Comparison of ENCODE assay signal across 8 mouse cellular contexts in the genomic region with DNA sequence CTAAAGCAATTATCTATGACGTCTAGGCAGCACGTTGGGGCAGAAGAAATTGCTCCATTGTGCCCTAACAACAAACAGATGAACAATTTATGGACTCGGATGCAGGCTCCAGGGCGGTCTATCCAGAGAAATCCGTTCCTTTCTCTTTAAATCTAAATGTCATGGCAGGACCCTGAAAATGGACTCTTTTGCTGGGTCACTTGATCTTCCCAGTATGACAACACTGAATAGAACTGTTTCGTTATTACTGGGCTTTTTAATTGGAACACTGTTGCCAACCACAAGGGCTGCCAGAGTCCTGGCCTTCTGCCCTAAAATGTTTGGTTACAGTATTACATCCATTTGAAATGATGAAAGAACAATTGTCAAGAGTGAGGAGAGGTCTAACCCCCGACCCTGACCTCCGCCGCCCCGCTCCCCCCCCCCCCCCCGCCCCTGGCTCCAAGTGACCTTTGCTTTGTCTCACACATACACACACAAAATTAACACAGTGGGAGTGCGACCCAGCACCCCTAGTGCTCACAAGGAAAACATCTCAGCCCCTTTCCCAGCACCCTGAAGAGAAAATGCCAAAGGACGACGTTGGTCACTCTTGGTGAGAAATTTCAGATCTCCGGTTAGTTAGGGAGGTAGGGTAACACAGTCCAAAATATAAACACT. TPM values are rescaled to one million over a fixed set of nuclear protein-coding genes. Genes with fewer than 3 reads are reported as not detected.
A peak's percentile ranks its signal among the peaks of the same experiment; 100 is the strongest.
DNase-seq lines count a peak whose midpoint lies in the region; ATAC-seq and TF ChIP-seq lines count a peak whose summit lies in the region.

No protein-coding gene starts in this region.

- peak overlapping the region; percentile 56 for H3K4me3 ChIP-seq in left cerebral cortex, adult 2 months
- H3K4me3 ChIP-seq in embryonic facial prominence, embryonic 13.5 days = peak overlapping the region; percentile 46
- H3K4me3 ChIP-seq in intestine, embryonic 15.5 days (replicated peaks) = peak overlapping the region; percentile 44
- H3K4me3 ChIP-seq in midbrain, embryonic 16.5 days (ENCODE audit: low read depth, low read length) = peak overlapping the region; percentile 35

- DNase-seq in left cerebral cortex, adult 2 months (ENCODE audit: extremely low spot score in 1 of 2, low spot score in 2 of 2) = no peak
- no peak for DNase-seq in left cerebral cortex, postnatal 25 days (ENCODE audit: low spot score in 2 of 2)
- DNase-seq in left cerebral cortex, adult 9 months (ENCODE audit: low spot score in 2 of 2) = no peak
- no peak for DNase-seq in embryo, embryonic 9.5 days (ENCODE audit: extremely low spot score)
- DNase-seq in ovary, postnatal 36 days (ENCODE audit: low spot score) = no peak

- TF ChIP-seq CTCF in left cerebral cortex, adult 2 months (IDR thresholded peaks at IDR 0.05) = no peak

- ATAC-seq in embryonic facial prominence, embryonic 13.5 days (ENCODE audit: insufficient number of reproducible peaks, insufficient read depth, low FRiP score, low TSS enrichment, low read depth) = no peak
- ATAC-seq in intestine, embryonic 15.5 days = peak; percentile 38
- ATAC-seq in midbrain, embryonic 16.5 days = no peak

- intact Hi-C loops in left cerebral cortex, adult 2 months (cut with DNase I) = no loop called here
- intact Hi-C loops in left cerebral cortex, postnatal 25 days (cut with DNase I) = no loop called here

- H3K9ac ChIP-seq in embryonic facial prominence, embryonic 13.5 days = peak overlapping the region; percentile 71
- peak overlapping the region; percentile 56 for H3K9ac ChIP-seq in intestine, embryonic 15.5 days
- peak overlapping the region; percentile 61 for H3K9ac ChIP-seq in midbrain, embryonic 16.5 days (ENCODE audit: low read depth, low read length)

- H3K36me3 ChIP-seq in embryonic facial prominence, embryonic 13.5 days = no peaks in the 10 kb centered on the region
- no peaks in the 10 kb centered on the region for H3K36me3 ChIP-seq in intestine, embryonic 15.5 days
- H3K36me3 ChIP-seq in midbrain, embryonic 16.5 days (ENCODE audit: control insufficient read depth, insufficient read depth, low read length) = no peaks in the 10 kb centered on the region

- peak overlapping the region; percentile 47; the same call in 1 of the 2 replicates for H3K27ac ChIP-seq in left cerebral cortex, adult 2 months
- H3K27ac ChIP-seq in embryonic facial prominence, embryonic 13.5 days = 0 out of 2 replicates have a peak overlapping the region, but pooled peaks have one; percentile 49
- H3K27ac ChIP-seq in intestine, embryonic 15.5 days = no peak overlapping the region
- no peak overlapping the region for H3K27ac ChIP-seq in midbrain, embryonic 16.5 days (ENCODE audit: low read length)

- H3K4me1 ChIP-seq in embryonic facial prominence, embryonic 13.5 days = peaks cover 16% of the 10 kb centered on the region
- H3K4me1 ChIP-seq in intestine, embryonic 15.5 days (replicated peaks) = 0 out of 2 replicates have a peak, but pooled peaks cover 2% of the 10 kb centered on the region
- peaks cover 8% of the 10 kb centered on the region for H3K4me1 ChIP-seq in midbrain, embryonic 16.5 days (ENCODE audit: control insufficient read depth, insufficient read depth, low read length)

- H3K4me2 ChIP-seq in embryonic facial prominence, embryonic 13.5 days = peak overlapping the region; percentile 73
- peak overlapping the region; percentile 86 for H3K4me2 ChIP-seq in intestine, embryonic 15.5 days (replicated peaks)
- peak overlapping the region; percentile 63 for H3K4me2 ChIP-seq in midbrain, embryonic 16.5 days (ENCODE audit: low read length)

- 10% methylated on average over 15 of the region's 15 CpGs for WGBS in embryonic facial prominence, embryonic 13.5 days
- 30% methylated on average over 15 of the region's 15 CpGs for WGBS in intestine, embryonic 15.5 days
- WGBS in midbrain, embryonic 16.5 days = 31% methylated on average over 13 of the region's 15 CpGs

- H3K27me3 ChIP-seq in embryonic facial prominence, embryonic 13.5 days = no peaks in the 10 kb centered on the region
- H3K27me3 ChIP-seq in intestine, embryonic 15.5 days (replicated peaks) = no peaks in the 10 kb centered on the region
- no peaks in the 10 kb centered on the region for H3K27me3 ChIP-seq in midbrain, embryonic 16.5 days (ENCODE audit: control insufficient read depth, insufficient read depth, low read depth, low read length)

- H3K9me3 ChIP-seq in embryonic facial prominence, embryonic 13.5 days = no peaks in the 10 kb centered on the region
- no peaks in the 10 kb centered on the region for H3K9me3 ChIP-seq in intestine, embryonic 15.5 days
- H3K9me3 ChIP-seq in midbrain, embryonic 16.5 days (replicated peaks; ENCODE audit: control insufficient read depth, low read length, poor library complexity, severe bottlenecking) = no peaks in the 10 kb centered on the region

RNA-seq across cellular contexts. Expression of a gene that starts 0.8 kb away (rescaled TPM):
- total RNA-seq in left cerebral cortex, adult 2 months (2021) = 1 to 10 TPM; 2.4 to 3.1 TPM
- total RNA-seq in left cerebral cortex, postnatal 25 days (2021) = 1 to 10 TPM; 3.1 to 3.7 TPM
- 5.1 and 6.5 TPM in 2 replicates for polyA plus RNA-seq in embryonic facial prominence, embryonic 13.5 days (2015; fragmentation: Nextera tagmentation; extraction: Ambion mirVana)
- 6.4 and 7.9 TPM in 2 replicates for polyA plus RNA-seq in intestine, embryonic 15.5 days (2015; fragmentation: Nextera tagmentation; extraction: Ambion mirVana)
- polyA plus RNA-seq in midbrain, embryonic 16.5 days (2015; fragmentation: Nextera tagmentation; extraction: Ambion mirVana) = 2.8 and 3.8 TPM in 2 replicates

RNA-seq across cellular contexts. Expression of a gene that starts 11.6 kb away (rescaled TPM):
- 100 to 1,000 TPM; 103 TPM for total RNA-seq in left cerebral cortex, adult 2 months (2021)
- 100 to 1,000 TPM in 1 of 2 experiments, 10 to 100 TPM in 1; 94.8 to 129 TPM for total RNA-seq in left cerebral cortex, postnatal 25 days (2021)
- polyA plus RNA-seq in embryonic facial prominence, embryonic 13.5 days (2015; fragmentation: Nextera tagmentation; extraction: Ambion mirVana) = 6.3 and 9.0 TPM in 2 replicates
- polyA plus RNA-seq in intestine, embryonic 15.5 days (2015; fragmentation: Nextera tagmentation; extraction: Ambion mirVana) = 4.7 and 5.7 TPM in 2 replicates
- 1.8 and 3.2 TPM in 2 replicates for polyA plus RNA-seq in midbrain, embryonic 16.5 days (2015; fragmentation: Nextera tagmentation; extraction: Ambion mirVana)

RNA-seq across cellular contexts. Expression of a gene that starts 14.2 kb away (rescaled TPM):
- total RNA-seq in left cerebral cortex, adult 2 months (2021) = not detected
- not detected for total RNA-seq in left cerebral cortex, postnatal 25 days (2021)
- polyA plus RNA-seq in embryonic facial prominence, embryonic 13.5 days (2015; fragmentation: Nextera tagmentation; extraction: Ambion mirVana) = not detected in 2 replicates
- not detected in 2 replicates for polyA plus RNA-seq in intestine, embryonic 15.5 days (2015; fragmentation: Nextera tagmentation; extraction: Ambion mirVana)
- not detected in 2 replicates for polyA plus RNA-seq in midbrain, embryonic 16.5 days (2015; fragmentation: Nextera tagmentation; extraction: Ambion mirVana)

RNA-seq across cellular contexts. Expression of a gene that starts 25.8 kb away (rescaled TPM):
- 10 to 100 TPM; 27.0 to 29.1 TPM for total RNA-seq in left cerebral cortex, adult 2 months (2021)
- 10 to 100 TPM; 32.7 to 35.0 TPM for total RNA-seq in left cerebral cortex, postnatal 25 days (2021)
- polyA plus RNA-seq in embryonic facial prominence, embryonic 13.5 days (2015; fragmentation: Nextera tagmentation; extraction: Ambion mirVana) = 37.5 and 39.3 TPM in 2 replicates
- polyA plus RNA-seq in intestine, embryonic 15.5 days (2015; fragmentation: Nextera tagmentation; extraction: Ambion mirVana) = 79.3 and 89.9 TPM in 2 replicates
- 14.9 and 17.1 TPM in 2 replicates for polyA plus RNA-seq in midbrain, embryonic 16.5 days (2015; fragmentation: Nextera tagmentation; extraction: Ambion mirVana)

RNA-seq across cellular contexts. Expression of a gene that starts 26.1 kb away (rescaled TPM):
- 1 to 10 TPM; 2.1 to 2.7 TPM for total RNA-seq in left cerebral cortex, adult 2 months (2021)
- 1 to 10 TPM; 2.1 to 2.4 TPM for total RNA-seq in left cerebral cortex, postnatal 25 days (2021)
- polyA plus RNA-seq in embryonic facial prominence, embryonic 13.5 days (2015; fragmentation: Nextera tagmentation; extraction: Ambion mirVana) = 1.2 and 1.4 TPM in 2 replicates
- polyA plus RNA-seq in intestine, embryonic 15.5 days (2015; fragmentation: Nextera tagmentation; extraction: Ambion mirVana) = 1.3 and 1.5 TPM in 2 replicates
- 0.23 and 0.32 TPM in 2 replicates for polyA plus RNA-seq in midbrain, embryonic 16.5 days (2015; fragmentation: Nextera tagmentation; extraction: Ambion mirVana)

Comparison
In these comparisons a context has a peak if more than half of its experiments do, and no peak if none do; other contexts are left out.
1. H3K27ac ChIP-seq: peak in left cerebral cortex, adult 2 months (single experiment) and embryonic facial prominence, embryonic 13.5 days (single experiment); none in intestine, embryonic 15.5 days (single experiment) and midbrain, embryonic 16.5 days (single experiment).
2. Peak in every context shown above with its lines, with median percentiles within 50 percentile points of each other: H3K4me3 ChIP-seq, H3K4me2 ChIP-seq and H3K9ac ChIP-seq.